Mouse (Mus musculus): Measurements from ENCODE around the gene Pde4a. TPM values are rescaled to one million over a fixed set of nuclear protein-coding genes. Genes with fewer than 3 reads are reported as not detected.
A peak's percentile ranks its signal among the peaks of the same experiment; 100 is the strongest.
"Not testable (repeated sequence)": the region's sequence is repeated elsewhere in the genome, so short reads cannot be mapped to it uniquely, and the experiment has no call there.

The Pde4a gene
- polyA plus RNA-seq, 1 experiment, result 13.8 TPM

DNA sequence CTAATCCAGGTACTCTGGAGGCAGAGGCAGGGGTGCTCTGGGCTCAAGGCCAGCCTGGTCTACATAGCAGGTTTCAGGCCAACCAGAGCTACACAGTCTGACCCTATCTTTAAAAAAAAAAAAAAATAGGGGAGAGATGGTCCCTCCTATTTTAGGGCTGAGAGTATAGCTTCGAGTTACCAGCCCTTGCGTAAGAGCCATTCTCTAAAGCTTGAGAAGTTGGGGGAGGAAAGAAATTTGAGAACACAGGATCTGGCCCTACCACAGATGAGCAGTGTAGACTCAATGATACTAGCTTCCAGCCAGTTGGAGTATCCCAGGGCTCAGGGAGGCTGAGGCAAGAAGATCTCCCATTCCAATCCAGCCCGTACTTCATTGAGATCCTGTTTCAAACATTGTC is 28.3 kb downstream of the Pde4a start:
- 77% methylated on average over 3 of the region's 3 CpGs for WGBS
- TF ChIP-seq CTCF (IDR thresholded peaks at IDR 0.05; ENCODE audit: insufficient read depth, low read length) (no peak), POLR2A (IDR thresholded peaks at IDR 0.05; ENCODE audit: borderline replicate concordance, extremely low read depth, low read depth, low read length) (no peak)
- H3K4me1 ChIP-seq (ENCODE audit: control insufficient read depth, insufficient read depth, low read length), result no peaks in the 10 kb centered on the region
- H3K4me3 ChIP-seq (replicated peaks; ENCODE audit: extremely low read depth, low read depth, low read length), result no peak overlapping the region
- DNase-seq, result no peak

DNA sequence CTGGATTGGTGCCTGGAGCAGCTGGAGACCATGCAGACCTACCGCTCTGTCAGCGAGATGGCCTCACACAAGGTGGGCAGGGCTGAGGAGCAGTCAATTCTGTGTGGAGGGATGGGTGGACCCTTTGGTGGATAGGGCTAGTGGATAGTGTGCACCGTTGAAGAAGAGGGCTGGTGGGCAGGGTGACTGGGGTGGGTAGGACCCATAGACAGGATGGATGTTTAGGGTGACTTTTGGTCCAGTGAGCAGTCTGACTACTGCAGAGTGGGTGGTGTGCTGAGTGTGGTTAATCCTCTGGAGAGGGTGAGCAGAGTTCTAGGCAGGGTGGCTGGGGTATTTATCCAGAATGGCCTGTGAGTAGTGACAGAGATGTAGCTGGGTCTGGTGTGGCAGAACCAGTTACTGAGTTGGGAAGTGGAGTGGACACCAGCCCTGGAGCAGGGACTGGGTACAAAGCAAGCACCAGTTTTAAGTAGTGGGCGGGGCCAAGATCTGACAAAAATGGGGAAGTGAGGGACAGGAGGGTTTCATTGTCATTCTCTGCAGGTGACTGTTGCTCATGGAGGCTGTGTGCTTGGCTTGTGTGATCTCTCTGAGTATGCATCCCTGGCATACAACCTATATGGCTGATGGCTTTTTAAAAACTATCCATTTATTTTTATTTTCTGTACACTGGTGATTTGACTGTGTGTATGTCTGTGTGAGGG is 29.4 kb downstream of the Pde4a start:
- DNase-seq, result no peak
- 81% methylated on average over 4 of the region's 4 CpGs for WGBS

DNA sequence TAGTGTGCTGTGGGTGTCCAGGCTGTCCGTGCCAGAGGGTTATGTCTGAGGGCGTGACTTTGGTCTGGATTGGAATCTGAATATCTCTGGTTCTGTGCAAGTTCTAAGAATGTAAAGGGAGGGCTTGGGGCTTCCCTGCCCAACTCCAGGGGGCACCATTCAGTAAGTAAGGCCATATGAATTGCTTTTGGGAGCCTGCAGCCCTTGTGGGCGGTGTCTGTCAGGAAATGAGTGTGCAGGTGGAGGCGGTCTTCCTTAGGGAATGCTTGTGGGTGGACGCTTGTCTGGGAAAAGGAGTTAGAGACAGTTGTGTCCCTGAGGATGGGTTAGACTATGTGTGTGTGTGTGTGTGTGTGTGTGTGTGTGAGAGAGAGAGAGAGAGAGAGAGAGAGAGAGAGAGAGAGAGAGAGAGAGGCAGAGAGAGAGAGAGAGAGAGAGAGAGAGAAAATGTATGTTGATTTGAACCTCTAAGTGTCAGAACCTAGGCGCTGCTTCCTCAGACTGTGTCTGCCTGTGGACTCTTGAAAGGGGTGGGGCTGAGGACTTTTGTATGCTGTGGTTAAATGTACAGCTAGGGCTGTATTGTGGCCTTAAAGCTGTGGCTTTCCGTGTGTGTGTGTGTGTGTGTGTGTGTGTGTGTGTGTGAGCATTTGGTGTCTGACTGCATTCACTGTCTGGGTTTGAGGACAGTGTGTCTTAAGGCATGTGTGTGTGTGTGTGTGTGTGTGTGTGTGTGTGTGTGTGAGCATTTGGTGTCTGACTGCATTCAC is 30.4 kb downstream of the Pde4a start:
- 63% methylated on average over 7 of the region's 7 CpGs for WGBS
- not testable (repeated sequence) for DNase-seq; H3K4me3 ChIP-seq (replicated peaks; ENCODE audit: extremely low read depth, low read depth, low read length); H3K4me1 ChIP-seq (ENCODE audit: control insufficient read depth, insufficient read depth, low read length)

More for the DNA sequence above, 29.4 kb downstream of the Pde4a start:
- Histone ChIP-seq H3K4me3 (replicated peaks; ENCODE audit: extremely low read depth, low read depth, low read length) (no peak overlapping the region), H3K4me1 (ENCODE audit: control insufficient read depth, insufficient read depth, low read length) (no peaks in the 10 kb centered on the region)
- TF ChIP-seq CTCF (IDR thresholded peaks at IDR 0.05; ENCODE audit: insufficient read depth, low read length) (no peak), POLR2A (IDR thresholded peaks at IDR 0.05; ENCODE audit: borderline replicate concordance, extremely low read depth, low read depth, low read length) (no peak)

DNA sequence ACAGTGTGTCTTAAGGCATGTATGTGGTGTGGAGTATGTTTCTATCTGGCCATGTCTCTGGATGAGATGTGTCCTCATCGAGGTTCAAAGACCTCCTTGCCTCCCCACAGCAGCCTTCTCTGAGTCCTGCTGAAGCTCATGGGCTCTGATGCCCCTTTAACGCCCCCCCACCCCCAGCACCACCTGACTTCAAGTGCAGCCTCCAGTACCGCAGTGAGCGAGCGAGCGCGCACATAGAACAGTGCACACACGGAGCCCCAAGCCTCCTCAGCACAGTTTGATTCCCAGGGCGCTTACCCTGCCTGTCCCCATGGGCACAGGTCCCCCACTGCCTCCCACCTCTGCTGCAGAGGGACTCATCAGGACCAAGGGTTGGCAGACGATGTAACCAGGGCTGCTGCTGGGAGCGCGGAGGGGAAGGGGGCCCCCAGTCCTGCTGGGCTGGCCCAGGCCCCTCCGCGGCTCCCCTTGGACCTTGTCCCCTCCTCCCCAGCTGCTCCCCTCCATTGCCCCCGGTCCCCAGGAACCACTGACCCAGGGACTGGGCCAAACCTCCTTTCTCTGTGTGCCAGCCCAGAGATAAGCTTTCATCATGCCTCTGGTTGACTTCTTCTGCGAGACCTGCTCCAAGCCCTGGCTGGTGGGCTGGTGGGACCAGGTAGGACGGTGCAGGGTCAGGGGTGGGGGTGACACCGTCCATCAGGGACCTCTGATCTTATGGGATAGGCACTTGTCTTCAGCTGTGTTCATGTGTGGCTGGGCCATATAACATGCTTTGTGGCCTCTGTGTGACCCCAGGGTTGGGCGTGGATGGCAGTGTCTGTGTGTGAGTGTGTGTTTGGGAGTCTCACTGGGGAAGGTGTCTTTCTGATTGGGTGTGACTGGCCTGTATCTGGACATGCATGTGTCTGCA is 31.3 kb downstream of the Pde4a start:
- TF ChIP-seq CTCF (IDR thresholded peaks at IDR 0.05; ENCODE audit: insufficient read depth, low read length) (no peak), POLR2A (IDR thresholded peaks at IDR 0.05; ENCODE audit: borderline replicate concordance, extremely low read depth, low read depth, low read length) (no peak)
- Histone ChIP-seq H3K4me3 (replicated peaks; ENCODE audit: extremely low read depth, low read depth, low read length) (no peak overlapping the region), H3K4me1 (ENCODE audit: control insufficient read depth, insufficient read depth, low read length) (no peaks in the 10 kb centered on the region)
- WGBS, result 58% methylated on average over 19 of the region's 19 CpGs
- no peak for DNase-seq

DNA sequence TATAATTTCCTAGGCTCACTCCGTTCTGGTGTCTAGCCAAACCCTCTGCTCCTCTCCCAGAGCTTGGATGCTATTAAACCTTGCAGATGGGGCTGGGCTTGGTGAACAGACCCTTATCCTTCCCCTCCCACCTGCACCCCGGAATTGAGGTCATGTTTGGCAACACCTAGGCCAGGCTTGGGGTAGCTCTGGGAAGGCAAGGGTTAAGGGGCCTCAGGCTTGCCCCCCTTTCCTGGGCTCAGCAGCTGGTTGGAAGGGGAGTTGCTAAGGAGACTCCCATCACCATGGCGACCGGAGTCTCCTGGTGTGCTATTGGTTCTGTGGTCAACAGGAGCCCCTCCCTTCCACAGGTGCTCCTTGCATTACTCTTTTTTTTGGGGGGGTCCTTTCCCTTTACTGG is 32.5 kb downstream of the Pde4a start:
- no peaks in the 10 kb centered on the region for H3K4me1 ChIP-seq (ENCODE audit: control insufficient read depth, insufficient read depth, low read length)
- no peak for TF ChIP-seq POLR2A (IDR thresholded peaks at IDR 0.05; ENCODE audit: borderline replicate concordance, extremely low read depth, low read depth, low read length)
- TF ChIP-seq CTCF (IDR thresholded peaks at IDR 0.05; ENCODE audit: insufficient read depth, low read length), result no peak
- DNase-seq, result no peak
- H3K4me3 ChIP-seq (replicated peaks; ENCODE audit: extremely low read depth, low read depth, low read length), result no peak overlapping the region
- 63% methylated on average over 4 of the region's 4 CpGs for WGBS

DNA sequence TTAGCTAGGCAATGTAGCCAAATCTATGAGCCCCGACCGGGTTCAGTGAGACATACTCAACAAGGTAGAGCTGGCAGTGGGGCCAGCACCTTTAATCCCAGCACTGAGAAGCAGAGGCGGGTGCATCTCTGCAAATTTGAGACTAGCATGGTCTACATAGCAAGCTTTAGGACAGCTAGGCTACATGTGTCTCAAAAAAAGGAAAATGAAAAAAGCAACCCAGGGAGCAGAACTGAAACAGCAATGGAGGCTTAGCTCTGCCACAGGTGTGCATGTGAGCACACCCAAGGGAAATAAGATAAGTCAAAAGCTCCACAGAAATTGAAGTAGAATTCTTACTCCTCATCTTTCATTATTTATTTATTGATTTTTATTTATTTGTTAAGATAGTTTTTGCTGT is 33.4 kb downstream of the Pde4a start:
- Histone ChIP-seq H3K4me3 (replicated peaks; ENCODE audit: extremely low read depth, low read depth, low read length) (no peak overlapping the region), H3K4me1 (ENCODE audit: control insufficient read depth, insufficient read depth, low read length) (no peaks in the 10 kb centered on the region)
- 87% methylated on average over 3 of the region's 3 CpGs for WGBS
- no peak for DNase-seq
- TF ChIP-seq CTCF (IDR thresholded peaks at IDR 0.05; ENCODE audit: insufficient read depth, low read length), result no peak
- no peak for TF ChIP-seq POLR2A (IDR thresholded peaks at IDR 0.05; ENCODE audit: borderline replicate concordance, extremely low read depth, low read depth, low read length)

DNA sequence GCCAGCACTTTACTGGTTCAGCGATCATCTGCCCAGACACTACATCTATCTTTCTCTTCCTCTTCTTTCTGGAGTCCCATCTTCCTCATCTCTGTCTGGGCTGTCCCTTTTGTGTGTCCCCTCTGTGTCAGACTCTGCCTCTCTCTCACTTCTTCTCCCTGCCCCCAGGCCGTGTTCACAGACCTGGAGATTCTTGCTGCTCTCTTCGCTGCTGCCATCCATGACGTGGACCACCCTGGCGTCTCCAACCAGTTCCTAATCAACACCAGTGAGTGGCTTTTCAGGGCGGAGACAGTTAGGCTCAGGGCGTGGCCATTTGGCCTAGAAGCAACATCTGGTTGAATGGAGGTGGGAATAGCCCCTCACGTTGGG is 38.6 kb downstream of the Pde4a start:
- WGBS, result 52% methylated on average over 8 of the region's 8 CpGs
- no peak for DNase-seq
- Histone ChIP-seq H3K4me1 (ENCODE audit: control insufficient read depth, insufficient read depth, low read length) (no peaks in the 10 kb centered on the region), H3K4me3 (replicated peaks; ENCODE audit: extremely low read depth, low read depth, low read length) (no peak overlapping the region)
- TF ChIP-seq POLR2A (IDR thresholded peaks at IDR 0.05; ENCODE audit: borderline replicate concordance, extremely low read depth, low read depth, low read length), result no peak
- TF ChIP-seq CTCF (IDR thresholded peaks at IDR 0.05; ENCODE audit: insufficient read depth, low read length), result no peak

DNA sequence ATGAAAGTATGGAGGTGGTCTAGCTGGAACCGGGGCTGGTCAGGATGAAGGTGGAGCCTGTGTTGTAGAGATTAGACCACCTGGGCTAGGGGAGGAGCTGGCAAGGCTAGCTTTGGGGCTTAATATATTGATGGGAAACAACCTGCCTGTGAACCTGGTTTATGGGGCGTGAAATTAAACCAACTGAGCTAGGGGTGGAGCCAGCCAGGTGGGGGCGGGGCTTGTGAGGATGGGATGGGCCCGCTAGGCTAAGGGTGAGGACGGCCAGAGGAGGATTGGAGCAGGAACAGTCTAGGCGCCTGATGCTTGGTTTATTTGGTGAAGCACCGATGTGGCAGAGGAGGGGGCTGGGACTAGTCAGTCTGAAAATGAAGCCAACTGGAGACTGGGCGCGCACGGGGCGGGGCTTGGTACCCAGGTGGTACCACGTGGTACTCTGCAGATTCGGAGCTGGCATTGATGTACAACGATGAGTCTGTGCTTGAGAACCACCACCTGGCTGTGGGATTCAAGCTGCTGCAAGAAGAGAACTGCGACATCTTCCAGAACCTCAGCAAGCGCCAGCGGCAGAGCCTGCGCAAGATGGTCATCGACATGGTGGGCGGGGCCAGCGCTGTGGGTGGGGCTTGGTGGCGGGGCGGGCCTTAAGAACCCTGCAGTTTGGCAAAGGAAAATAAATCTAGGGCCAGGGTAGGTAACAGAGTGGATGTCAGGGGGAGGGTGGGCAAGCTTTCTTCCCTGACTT is 39.2 kb downstream of the Pde4a start:
- DNase-seq, result peak; percentile 22
- Histone ChIP-seq H3K4me3 (replicated peaks; ENCODE audit: extremely low read depth, low read depth, low read length) (peak overlapping the region; percentile 22), H3K4me1 (ENCODE audit: control insufficient read depth, insufficient read depth, low read length) (no peaks in the 10 kb centered on the region)
- WGBS, result 21% methylated on average over 23 of the region's 23 CpGs
- no peak for TF ChIP-seq CTCF (IDR thresholded peaks at IDR 0.05; ENCODE audit: insufficient read depth, low read length)
- no peak for TF ChIP-seq POLR2A (IDR thresholded peaks at IDR 0.05; ENCODE audit: borderline replicate concordance, extremely low read depth, low read depth, low read length)

DNA sequence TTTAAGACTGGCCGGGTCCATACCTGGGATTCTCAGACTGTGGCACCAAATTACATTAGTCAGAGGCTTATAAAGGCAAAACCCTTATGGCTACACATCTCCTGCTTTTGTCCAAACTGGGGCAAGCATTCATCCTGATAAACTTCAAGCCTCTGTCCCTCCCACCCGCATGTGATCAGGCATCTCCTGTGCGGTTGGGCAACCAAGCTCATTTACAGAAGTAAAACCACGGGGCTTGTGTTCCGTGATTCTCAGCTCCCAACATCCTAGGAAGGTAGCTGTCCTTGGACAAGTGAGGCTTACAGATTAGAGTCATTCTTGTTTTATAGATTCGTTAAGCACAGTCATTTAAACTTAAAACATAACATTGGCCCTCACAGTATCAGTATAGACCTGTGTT is 41.3 kb downstream of the Pde4a start:
- Histone ChIP-seq H3K4me3 (replicated peaks; ENCODE audit: extremely low read depth, low read depth, low read length) (no peak overlapping the region), H3K4me1 (ENCODE audit: control insufficient read depth, insufficient read depth, low read length) (no peaks in the 10 kb centered on the region)
- DNase-seq, result no peak
- TF ChIP-seq CTCF (IDR thresholded peaks at IDR 0.05; ENCODE audit: insufficient read depth, low read length) (no peak), POLR2A (IDR thresholded peaks at IDR 0.05; ENCODE audit: borderline replicate concordance, extremely low read depth, low read depth, low read length) (no peak)
- WGBS, result 86% methylated on average over 6 of the region's 6 CpGs

Data from lung, adult 2 months (tissue).